Mouse (Mus musculus) central nervous system, embryonic 18 days (tissue): ENCODE results near the gene Ap3b1. TPM values are rescaled to one million over a fixed set of nuclear protein-coding genes. Genes with fewer than 3 reads are reported as not detected.

Experiments
- polyA plus RNA-seq: library from polyadenylated mRNA; depleted of rRNA; stranded (reverse); fragments of >200 nt; gene quantifications from 2 replicates; pipeline ENCODE4 v1.2.3, GENCODE M21; 2012; rRNA removed

Ap3b1 gene
- polyA plus RNA-seq, result 36.3 and 36.5 TPM in 2 replicates

GRCm38 (mm10) chr13:94358401-94359265 is at the start of gene Ap3b1:
Gene Ap3b1 (plus strand): TSS chr13:94358960.

Other genes with a start within 250 kb of the Ap3b1 start
- gene Scamp1, start 73.1 kb upstream of the Ap3b1 start, polyA plus RNA-seq, result 94.0 and 94.7 TPM in 2 replicates